Mouse (Mus musculus) thymus, postnatal 10 days (tissue): Measurements from ENCODE around the gene Tia1.
"Not testable (repeated sequence)": the region's sequence is repeated elsewhere in the genome, so short reads cannot be mapped to it uniquely, and the experiment has no call there.

ENCODE experiments used
- DNase-seq, 2 experiments: peaks; one replicate each; pipeline ENCODE4 v3.0.0; 2021; ENCODE audit warnings: low spot score in 2 of 2

Tia1 gene

DNA sequence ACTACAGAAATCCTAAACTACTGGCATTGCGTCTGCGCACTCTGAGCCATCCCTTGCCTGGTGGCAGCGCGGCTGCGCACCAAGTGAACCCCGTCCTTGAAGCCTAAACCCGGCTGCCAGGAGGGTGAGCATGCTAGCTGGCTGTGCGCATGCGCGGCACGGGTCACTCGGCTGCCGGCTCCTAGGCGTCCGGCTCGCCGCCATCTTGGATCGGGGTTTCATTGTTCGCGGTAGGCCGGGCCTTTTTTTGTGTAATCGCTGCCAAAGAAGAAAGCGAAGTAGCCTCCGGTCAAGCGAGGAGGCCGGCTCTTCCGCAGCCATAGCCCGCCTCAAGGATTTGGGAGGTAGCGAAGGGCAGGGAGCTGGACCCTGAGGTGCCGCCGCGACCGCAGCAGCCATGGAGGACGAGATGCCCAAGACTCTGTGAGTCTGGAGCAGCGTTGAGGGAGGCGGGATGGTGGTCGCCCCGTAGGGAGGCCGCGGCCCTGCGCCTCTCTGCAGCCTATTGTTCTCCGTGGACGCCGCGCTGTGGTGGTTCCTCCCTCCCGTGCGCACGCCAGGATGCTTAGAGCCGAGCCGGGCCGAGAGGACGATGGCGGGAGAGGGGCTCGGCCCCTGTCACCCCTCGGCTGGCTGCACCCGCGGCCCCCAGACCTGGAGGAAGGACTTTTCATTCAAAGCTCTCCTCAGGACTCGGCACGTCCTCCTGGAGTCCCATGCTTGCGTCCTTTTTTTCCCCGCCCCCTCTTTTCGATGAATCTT, at the start of gene Tia1:
TSS of gene Tia1 (plus strand) at position 120 of the 762 bp plus-strand sequence.
- peak; percentile 97 for DNase-seq

DNA sequence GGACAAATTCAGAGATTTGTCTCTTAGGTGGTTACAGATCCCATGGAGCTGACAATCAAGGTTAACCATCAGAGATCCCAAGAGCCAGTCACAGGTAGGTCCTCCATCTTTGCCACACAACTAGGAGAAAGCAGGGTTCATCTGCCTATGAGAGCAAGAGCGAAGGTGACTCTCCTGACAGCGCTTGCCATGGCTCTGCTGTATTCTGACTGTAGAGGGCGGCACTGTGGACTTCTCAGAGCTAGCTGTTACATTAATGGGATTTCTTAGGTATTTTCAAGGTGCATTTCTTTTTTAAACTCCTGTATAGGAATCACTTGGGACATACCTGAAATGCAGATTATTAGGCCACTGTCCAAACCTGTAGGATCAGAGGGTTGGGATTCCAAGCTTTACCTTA, 49.1 kb upstream of the Tia1 start:
- DNase-seq: no peak

DNA sequence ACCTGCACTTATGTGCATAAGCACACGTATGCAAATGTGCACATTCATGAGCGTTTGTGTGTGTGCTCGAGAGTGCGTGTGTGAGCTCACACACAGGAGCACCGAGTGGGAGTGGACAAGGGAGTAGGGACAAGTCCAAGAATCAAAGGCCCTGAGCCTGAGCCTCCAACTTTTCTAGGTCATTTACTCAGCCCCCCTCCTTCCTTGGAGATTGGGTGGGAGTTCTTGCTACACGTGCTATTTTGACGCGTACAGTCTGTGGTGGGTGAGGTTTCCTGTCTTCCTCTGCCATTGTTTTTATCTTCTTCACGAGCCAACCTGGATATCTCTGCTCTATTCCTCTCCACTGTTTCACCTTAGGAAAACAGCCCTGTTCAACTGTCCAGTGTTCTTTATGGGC, 47.1 kb upstream of the Tia1 start:
- DNase-seq: peak; percentile 44 to 51

DNA sequence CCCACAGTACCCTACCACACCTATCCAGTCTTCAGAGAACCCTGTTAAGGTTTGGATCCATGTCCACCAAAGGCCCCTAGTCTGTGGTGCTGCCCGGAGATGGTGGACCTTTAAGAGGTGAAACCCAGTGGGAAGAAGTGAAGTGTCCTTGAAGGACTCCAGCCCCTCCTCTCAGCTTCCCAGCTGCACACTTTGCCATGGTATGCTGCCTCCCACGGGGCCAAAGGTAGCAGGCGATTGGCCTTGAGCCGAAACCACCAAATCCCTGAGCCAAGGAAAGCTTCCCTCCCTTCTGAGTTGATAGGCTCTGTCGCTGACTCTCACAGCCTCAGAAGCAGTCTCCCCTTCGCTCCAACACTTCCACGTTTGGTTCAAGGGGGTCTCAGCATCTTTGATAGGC, 43.3 kb upstream of the Tia1 start:
- no peak for DNase-seq

DNA sequence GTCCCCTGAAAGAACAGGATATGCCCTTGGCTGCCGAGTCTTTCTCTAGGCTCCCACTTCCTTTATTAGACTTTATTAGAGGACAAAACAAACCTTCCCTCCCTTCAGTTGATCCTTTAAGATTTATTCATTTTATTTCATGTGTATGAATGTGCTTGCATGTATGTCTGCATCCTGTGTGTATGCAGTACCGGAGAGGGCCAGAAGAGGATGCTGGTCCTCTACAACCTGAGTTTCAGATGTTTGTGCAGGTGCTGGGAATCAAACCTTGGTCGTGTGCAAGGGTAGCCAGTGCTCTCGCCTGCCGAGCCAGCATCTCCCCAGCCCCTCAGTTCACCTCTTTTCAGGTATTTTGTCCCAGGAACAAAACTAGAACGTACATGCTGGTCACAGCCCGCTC, 42.6 kb upstream of the Tia1 start:
- no peak for DNase-seq

DNA sequence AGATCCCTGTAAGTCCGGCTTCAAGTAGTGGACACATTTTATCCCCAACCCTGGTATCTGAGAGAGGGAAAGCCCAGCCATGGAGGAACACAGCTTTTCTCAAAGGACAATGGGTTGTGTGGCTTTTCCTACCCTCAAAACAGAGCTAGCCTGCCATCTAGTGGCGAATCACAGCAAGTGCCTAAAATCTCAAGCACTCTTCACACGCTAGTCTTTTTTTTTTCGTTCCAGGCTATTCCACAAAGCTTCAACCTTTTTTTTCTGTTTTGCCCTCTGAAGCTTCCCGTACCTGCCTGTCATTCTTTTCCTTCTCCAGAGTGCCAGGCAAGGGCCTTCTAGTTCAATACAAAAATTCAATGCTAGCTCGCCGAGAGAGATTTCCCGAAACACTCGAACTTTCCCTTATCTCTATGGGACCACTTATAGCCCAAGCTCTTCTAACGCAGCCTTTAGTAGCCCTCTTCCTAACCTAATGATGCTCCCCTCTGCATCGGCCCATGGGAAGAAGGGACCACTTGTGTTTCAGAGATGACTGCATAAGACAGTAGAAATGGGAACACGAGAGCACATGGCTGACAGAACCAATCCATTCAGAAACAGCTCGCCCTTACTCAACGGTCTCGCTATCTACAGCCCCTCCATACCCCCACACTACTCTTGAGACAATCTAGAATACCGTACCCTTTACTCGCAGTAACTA, 39.4 kb upstream of the Tia1 start:
- DNase-seq: peak; percentile 65 to 80

DNA sequence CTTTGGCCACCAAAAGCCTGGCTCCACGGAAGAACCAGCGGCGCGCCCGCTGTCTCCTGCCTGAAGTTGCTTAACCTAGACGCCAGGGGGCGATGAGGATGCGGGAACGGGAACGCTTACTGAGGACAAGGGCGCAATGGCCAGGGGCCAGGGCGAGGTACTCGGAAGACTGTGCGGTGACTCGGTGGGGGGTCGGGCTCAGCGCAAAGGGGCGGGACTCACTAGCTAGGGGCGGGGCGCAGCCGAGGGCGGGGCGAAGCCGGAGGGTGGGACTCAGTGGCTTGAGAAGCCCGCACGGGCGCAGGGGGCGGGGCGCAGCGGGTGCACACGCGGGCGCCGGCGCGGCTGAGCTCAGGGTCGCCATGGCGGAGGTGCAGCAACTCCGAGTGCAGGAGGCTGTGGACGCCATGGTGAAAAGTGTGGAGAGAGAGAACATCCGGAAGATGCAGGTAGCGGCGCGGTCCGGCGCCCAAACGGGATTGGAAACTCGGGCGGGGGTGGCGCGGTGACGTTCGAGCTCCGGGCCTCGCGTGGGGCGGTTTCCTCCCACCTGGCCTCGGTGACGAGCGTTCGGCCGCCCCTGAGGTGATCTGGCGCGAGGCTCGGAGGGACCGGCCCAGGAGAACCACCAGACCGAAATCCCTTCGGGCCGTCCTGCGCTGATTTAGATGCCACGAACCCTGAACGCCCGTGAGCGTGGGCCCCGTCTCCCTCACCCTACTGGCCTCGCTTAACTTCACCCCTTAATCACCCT, 38.5 kb upstream of the Tia1 start, which contains the start of gene Fam136a:
TSS of gene Fam136a (plus strand) at position 276 of the 754 bp plus-strand sequence.
- peak; percentile 90 to 97 for DNase-seq

DNA sequence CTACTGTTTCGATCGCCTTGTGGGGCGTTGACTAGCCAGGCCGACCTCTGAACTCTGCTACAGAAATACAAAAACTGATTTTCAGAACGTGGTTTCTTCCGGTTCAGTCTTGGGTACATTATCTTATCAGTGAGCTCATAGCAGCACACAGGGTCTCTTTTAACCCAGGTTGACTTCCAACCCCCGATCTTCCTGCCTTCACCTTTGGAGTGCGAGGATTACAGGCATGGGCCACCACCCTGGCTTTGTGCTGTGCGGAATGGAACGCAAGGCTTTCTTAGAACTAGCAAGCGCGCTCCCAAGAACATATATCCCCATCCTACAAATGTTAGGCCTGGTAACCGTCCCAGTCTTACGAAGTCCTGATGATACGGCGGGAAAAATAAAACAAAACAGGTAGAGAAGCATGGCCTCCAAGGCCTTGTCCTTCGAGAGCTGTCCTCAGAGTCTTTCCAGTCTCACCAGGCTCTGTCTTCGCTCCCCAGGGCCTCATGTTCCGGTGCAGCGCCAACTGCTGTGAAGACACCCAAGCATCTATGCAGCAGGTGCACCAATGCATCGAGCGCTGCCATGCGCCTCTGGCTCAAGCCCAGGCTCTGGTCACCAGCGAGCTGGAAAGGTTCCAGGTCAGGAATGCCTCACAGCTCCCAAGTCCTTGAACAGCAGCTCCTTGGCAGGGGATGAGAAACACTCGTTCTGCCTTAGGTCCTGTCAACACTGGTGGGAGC, 37.7 kb upstream of the Tia1 start:
- peak in 1 of 2 experiments; percentile 23 for DNase-seq

DNA sequence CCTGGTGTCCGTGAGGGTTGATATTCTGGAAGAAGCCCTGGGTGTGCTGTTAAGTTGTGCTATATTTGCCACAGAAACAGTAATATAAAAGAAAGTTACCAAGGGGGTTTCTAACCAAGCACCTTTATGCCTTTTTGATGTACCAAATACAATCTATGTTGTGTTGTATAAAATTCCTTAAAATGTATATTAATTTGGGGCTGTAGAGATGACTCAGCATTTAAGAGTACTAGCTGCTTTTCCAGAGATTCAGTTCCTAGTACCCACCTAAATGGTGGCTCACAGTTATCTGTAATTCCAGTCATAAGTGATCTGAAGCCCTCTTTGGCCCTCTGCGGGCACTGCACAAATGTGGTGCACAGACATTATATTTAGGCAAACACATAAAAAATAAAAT, 37.2 kb upstream of the Tia1 start:
- DNase-seq: no peak

DNA sequence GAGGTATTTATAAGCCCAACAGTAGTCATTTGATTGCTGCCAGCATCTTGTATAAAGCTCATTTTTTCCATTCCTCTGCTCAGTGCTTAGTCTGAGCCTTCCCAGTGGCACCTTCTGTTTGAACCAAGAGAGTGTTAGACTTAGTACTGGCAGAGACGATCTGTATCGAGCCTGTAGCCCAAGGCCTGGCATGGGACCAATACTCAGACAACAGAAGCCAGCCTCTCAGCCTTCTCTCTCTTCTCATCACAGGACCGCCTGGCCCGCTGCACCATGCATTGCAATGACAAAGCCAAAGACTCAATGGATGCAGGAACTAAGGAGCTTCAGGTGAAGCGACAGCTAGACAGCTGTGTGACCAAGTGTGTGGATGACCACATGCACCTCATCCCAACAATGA, 35.5 kb upstream of the Tia1 start:
- no peak for DNase-seq

DNA sequence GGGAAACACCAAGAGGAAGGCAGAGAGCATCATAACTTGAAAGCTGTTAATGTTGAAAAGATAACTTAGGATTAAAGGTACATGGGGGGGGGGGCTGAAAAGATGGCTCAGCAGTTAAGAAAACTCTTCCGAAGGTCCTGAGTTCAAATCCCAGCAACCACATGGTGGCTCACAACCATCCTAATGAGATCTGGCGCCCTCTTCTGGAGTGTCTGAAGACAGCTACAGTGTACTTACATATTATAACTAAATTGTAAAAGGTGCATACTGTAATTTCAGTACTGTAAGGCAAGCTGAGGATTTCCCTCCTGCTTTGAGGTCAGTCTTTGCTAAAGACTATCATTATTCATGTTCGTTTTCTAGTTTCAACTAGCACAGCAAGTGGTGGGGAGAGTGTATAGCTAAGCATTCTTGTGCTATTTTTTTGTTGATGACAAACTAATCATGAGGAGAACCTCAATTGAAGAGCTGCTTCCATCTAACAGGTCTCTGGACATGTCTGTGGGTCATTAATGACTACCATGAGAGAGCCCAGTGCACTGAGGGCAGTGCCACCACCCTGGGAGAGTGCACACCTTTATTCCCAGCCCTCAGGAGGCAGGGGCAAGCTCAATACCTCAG, 33.8 kb upstream of the Tia1 start:
- peak in 1 of 2 experiments; percentile 46 for DNase-seq

DNA sequence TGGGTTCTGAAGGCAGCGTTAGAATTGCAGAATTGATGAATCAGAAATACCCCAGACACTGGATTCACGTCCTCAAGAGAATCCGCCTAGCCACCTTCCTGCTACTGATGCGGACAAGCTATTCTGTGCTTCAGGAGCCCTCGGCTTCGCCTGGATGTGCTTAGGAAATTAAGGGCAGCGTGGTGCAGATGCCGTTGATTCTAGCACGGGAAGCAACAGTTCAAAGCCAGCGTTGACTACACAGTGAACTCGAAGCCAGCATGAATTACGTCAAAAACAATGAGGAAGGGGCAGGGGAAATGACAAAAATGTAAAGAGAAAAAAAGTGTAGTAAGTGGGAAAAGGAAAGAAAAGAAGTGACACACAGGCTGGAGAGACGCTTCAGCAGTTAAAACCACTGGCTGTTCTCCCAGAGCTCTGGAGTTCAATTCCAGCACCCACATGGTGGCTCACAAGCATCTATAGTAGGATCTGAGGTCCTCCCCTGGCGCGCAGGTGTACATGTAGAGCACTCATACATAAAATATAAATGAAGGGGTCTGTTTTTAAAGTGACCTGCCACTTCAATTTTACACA, 33.2 kb upstream of the Tia1 start, which contains the start of gene Snrpg:
TSS of gene Snrpg (plus strand) at position 541 of the 576 bp plus-strand sequence.
- no peak for DNase-seq

DNA sequence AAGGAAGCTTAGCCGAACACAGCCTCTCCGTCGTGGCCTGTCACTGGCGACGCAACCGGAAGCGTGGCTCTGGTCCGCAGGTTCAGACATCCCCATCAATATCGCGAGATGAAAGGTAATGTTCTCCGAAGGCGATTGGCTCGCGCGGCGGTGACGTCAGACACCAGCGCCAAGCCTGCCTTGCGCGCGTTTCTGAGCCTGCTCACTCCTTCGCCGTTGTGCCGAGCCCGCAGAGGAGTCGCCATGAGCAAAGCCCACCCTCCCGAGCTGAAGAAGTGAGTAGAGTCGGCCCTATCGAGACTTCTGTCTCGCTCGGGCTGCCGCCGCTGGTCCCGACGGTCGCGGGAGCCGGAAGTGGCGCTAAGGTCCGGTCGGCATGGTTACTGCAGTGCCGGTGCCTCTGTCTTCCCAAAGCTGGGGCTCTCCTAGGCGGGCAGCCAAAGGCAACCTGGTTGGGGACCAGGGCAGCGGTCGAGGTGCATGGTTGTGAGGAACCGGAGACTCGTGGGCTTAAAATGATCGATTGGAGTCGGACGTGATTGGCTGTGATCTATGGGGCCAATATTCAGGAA, 32.6 kb upstream of the Tia1 start:
- peak; percentile 94 for DNase-seq

DNA sequence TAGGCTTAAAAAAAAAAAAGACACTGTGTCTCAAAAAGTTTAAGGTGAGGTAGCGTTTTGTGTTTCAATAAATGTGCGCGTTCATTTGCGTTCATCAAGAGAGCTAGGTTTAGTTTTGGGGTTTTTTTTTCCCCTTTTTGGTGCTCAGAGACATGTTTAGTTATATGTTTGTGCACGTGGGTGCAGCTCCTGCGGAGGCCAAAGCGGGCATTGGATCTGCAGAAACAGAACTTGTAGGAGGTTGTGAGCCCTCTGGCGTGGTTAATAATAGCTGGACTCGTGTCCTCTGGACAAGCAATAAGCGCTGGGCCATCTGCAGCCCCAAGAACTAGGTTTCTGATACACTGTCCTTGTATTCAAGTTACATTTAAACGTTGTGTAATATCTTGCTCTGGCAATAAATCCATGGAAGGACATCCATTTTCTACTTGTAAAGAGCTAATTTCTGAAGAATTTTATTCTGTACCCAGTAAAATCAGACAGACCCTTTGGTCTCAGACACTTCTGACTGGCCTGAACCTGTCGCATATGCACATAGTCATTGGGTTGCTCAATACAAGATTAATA, 32.0 kb upstream of the Tia1 start:
- no peak for DNase-seq

DNA sequence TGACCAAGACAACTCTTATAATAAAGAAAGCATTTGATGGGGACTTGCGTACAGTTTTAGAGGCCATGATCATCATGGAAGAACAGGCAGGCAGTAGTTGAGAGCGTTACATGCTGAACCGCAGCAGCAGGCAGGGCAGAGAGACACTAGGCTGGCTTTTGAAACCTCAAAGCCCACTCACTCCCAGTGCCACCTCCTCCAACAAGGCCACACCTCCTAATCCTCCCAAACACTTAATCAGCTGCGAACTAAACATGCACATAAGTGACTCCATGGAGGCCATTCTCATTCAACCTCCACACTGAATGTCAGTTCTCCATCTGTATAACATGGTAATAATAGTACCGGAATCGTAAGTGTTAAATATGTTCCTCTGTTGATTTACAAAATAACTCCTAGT, 30.5 kb upstream of the Tia1 start:
- no peak for DNase-seq

DNA sequence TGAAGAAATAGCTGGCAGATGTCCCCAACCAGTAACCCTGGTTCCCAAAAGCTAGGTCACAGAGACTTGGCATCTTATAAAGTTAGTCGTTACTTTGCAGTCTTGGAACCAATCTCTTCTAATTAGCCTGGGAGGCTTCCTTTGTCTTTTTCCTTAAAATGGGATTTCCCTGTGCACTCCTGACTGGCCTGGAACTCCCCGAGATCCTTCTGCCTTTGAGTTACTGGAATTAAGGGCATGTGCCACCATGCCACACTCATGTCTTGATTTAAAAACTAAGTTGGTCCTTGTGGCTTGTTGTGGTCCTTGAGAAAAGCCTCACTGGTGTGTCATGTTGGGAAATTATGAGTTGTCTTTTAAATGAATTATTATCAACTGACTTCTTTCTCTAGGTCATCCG, 25.7 kb upstream of the Tia1 start:
- DNase-seq: no peak

DNA sequence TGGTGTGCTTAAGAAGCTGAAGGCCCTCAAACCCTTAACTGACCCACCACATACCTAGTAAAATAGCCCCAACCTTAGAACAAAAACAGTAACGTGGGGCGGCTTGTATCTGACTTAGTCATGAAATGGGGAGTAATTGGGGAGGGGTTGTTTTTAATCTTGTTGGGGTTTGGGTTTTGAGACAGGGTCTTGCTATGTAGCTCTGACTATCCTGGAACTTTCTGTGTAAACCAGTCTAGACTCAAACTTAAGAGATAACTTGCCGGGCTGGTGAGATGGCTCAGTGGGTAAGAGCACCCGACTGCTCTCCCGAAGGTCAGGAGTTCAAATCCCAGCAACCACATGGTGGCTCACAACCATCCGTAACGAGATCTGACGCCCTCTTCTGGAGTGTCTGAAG, 23.9 kb upstream of the Tia1 start:
- not testable (repeated sequence) for DNase-seq

DNA sequence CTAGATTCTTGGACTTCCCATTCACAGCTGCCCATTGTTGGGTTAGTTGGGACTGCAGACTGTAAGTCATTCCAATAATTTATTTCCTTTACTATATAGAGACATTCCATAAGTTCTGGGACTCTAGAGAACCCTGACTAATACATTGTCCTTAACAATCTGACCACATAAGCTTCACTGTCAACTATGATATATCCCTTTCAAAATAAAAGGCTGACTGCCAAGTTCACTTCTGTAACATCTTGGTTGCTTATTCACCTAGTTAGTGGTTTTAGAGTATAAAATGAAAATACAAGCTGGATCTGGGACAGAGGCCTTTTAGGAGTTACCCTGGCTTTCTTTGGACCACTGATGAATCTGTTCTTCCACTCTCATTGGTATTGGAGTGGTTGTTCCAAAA, 21.5 kb upstream of the Tia1 start:
- no peak for DNase-seq

DNA sequence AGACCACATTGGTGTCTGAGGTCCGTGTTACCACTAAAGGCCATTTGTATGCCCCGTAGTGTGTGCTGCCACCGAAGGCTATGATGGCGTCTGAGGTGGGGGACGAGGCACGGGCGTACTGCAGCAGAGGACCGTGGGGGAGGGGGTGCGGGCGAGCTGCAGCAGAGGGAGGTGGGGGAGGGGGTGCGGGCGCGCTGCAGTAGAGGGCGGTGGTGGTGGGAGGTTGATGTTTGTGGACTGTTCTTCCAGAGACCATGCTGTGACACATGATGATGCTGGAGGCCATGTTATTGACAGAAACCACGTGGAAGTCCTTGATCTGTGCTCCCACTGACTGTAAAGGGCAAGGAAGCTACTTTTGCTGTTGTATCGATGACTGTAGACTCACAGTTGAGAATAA, 20.6 kb upstream of the Tia1 start:
- DNase-seq: no peak

DNA sequence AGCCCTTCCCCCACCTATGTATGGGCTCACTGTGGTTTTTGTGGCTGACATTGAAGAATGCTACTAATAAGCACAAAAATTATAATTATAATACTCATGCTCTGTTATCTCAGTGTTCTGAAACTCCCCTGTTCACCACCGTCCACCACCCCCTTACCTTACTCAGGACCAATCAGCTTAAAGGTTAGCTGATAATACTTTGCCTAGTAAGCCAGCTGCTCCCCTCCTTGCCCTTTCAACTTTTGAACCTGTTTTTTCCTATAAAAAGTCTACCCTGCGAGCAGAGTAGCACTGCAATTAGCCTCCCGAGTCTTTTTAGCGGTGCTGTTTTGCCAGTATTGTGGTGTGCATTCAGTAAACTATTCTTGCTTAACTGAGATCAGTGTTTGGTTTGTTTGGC, 19.3 kb upstream of the Tia1 start:
- no peak for DNase-seq
